Mouse (Mus musculus) neural tube, embryonic 12.5 days (tissue): ENCODE measurements at regions not wholly inside any gene's neighbourhood (a gene's known extent, or its start where the extent isn't known, plus 50 kb on each side); places are given as distances from the start of the nearest gene placed in this dataset.

Experiments used
- ATAC-seq: fragments of 200-750 bp; cut with Nextera tagmentation; 2 replicates; pipeline ENCODE4 v1.8.0; 2017; ENCODE audit warnings: low read depth, mild to moderate bottlenecking, moderate TSS enrichment, moderate library complexity; ENCODE audit not compliant: low FRiP score
- H3K27ac ChIP-seq: fragments of 300-500 bp; sonication (generic); 2 replicates; pipeline ENCODE4 v1.5.1; 2016
- H3K27me3 ChIP-seq: fragments of 300-500 bp; sonication (generic); replicated peaks from 2 replicates; pipeline ENCODE4 v1.6.1; 2016; ENCODE audit warnings: mild to moderate bottlenecking
- H3K36me3 ChIP-seq: fragments of 300-500 bp; sonication (generic); 2 replicates; pipeline ENCODE4 v1.6.1; 2016; ENCODE audit warnings: mild to moderate bottlenecking
- H3K4me1 ChIP-seq: fragments of 300-500 bp; sonication (generic); 2 replicates; pipeline ENCODE4 v1.6.1; 2016
- H3K4me2 ChIP-seq: fragments of 300-500 bp; sonication (generic); replicated peaks from 2 replicates; pipeline ENCODE4 v1.6.1; 2016; ENCODE audit warnings: mild to moderate bottlenecking
- H3K4me3 ChIP-seq: fragments of 300-500 bp; sonication (generic); 2 replicates; pipeline ENCODE4 v1.5.1; 2016
- H3K9ac ChIP-seq: fragments of 300-500 bp; sonication (generic); 2 replicates; pipeline ENCODE4 v1.6.1; 2016; ENCODE audit warnings: mild to moderate bottlenecking
- H3K9me3 ChIP-seq: fragments of 300-500 bp; sonication (generic); 2 replicates; pipeline ENCODE4 v1.6.1; 2016; ENCODE audit warnings: mild to moderate bottlenecking
- WGBS: fragments of 180-500 bp; shearing (Covaris S2); methylation state at CpG from one replicate; pipeline ENCODE4 v1.1.7; 2016; 5-methylcytosine and 5-hydroxymethylcytosine counted together

- H3K27me3 ChIP-seq: no peaks in the 10 kb centered on the region
- H3K4me1 ChIP-seq: no peaks in the 10 kb centered on the region
- H3K9ac ChIP-seq: no peak overlapping the region
- no peak overlapping the region for H3K4me3 ChIP-seq
- no peaks in the 10 kb centered on the region for H3K9me3 ChIP-seq
- H3K4me2 ChIP-seq: no peak overlapping the region
- no peak for ATAC-seq
- no peaks in the 10 kb centered on the region for H3K36me3 ChIP-seq
- no peak overlapping the region for H3K27ac ChIP-seq
These were observed 167.3 kb upstream of the Fndc3a start for GRCm38 (mm10) chr14:72877132-72877531.

GRCm38 (mm10) chr14:72873494-72873893, 163.7 kb upstream of the Fndc3a start:
- Histone ChIP-seq H3K36me3 (no peaks in the 10 kb centered on the region), H3K4me1 (no peaks in the 10 kb centered on the region), H3K9me3 (no peaks in the 10 kb centered on the region), H3K4me3 (no peak overlapping the region), H3K9ac (no peak overlapping the region), H3K27me3 (no peaks in the 10 kb centered on the region), H3K4me2 (no peak overlapping the region), H3K27ac (no peak overlapping the region)
- no peak for ATAC-seq
- WGBS: 90% methylated on average over 3 of the region's 3 CpGs

DNA sequence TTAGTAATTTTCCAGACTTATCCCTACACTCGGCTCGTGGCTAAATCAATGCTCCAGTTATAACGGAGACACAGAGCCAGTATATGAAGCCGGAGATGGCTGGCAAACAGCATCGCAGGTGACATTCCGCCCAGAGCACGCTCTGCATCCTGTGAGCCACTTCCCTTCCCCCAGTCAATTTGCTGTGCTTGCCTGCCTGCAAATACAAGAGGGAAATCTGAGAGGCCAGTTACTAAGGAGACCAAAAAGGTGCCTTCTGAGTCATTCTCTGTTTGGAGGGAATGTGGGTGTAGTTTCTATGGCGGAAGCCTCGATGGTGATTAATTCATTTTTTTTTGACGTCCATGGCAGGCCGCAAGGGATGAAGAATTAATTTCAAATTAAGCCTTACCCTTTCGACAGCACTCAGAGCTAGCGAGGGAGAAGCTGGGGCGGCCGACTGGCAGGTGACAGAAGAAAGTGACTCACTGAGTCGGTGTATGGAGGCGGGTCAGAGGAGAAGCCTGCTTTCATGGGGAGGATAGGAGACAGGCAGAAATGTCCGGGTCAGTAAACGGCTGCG, 159.5 kb upstream of the Fndc3a start:
- H3K4me2 ChIP-seq: no peak overlapping the region
- no peak overlapping the region for H3K27ac ChIP-seq
- H3K4me3 ChIP-seq: no peak overlapping the region

DNA sequence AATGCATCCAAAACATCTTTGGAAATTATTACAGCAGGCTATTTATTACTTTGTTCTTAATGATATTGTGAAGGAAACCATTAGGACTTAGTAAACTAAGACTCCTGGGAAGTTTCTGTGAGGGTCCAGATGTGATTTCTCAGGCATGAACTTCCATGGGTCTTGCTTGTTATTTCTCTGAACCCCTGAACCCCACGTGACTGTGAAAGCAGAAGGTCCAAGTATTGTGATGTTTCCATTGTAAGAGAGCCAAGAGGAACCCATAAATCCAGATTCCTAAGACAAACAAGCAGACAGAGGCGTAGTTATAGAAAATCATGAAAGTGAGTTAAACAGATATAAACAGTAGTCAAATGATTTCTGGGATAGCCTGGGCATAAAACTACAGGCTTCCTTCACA, 157.1 kb upstream of the Fndc3a start:
- no peak overlapping the region for H3K27ac ChIP-seq
- H3K9ac ChIP-seq: no peak overlapping the region
- no peak for ATAC-seq
- no peaks in the 10 kb centered on the region for H3K9me3 ChIP-seq
- no peak overlapping the region for H3K4me3 ChIP-seq
- no peaks in the 10 kb centered on the region for H3K36me3 ChIP-seq
- no peaks in the 10 kb centered on the region for H3K27me3 ChIP-seq
- WGBS: 63% methylated on average over 2 of the region's 2 CpGs
- H3K4me1 ChIP-seq: no peaks in the 10 kb centered on the region
- no peak overlapping the region for H3K4me2 ChIP-seq

More for the DNA sequence above, 159.5 kb upstream of the Fndc3a start:
- no peaks in the 10 kb centered on the region for H3K4me1 ChIP-seq
- ATAC-seq: no peak
- 66% methylated on average over 20 of the region's 20 CpGs for WGBS
- H3K36me3 ChIP-seq: no peaks in the 10 kb centered on the region
- H3K9ac ChIP-seq: no peak overlapping the region
- H3K27me3 ChIP-seq: no peaks in the 10 kb centered on the region
- no peaks in the 10 kb centered on the region for H3K9me3 ChIP-seq

GRCm38 (mm10) chr14:72865531-72865930, 155.7 kb upstream of the Fndc3a start:
- no peak overlapping the region for H3K9ac ChIP-seq
- H3K4me2 ChIP-seq: no peak overlapping the region
- no peaks in the 10 kb centered on the region for H3K36me3 ChIP-seq
- no peaks in the 10 kb centered on the region for H3K4me1 ChIP-seq
- H3K27ac ChIP-seq: no peak overlapping the region
- H3K4me3 ChIP-seq: no peak overlapping the region
- no peaks in the 10 kb centered on the region for H3K27me3 ChIP-seq
- no peak for ATAC-seq
- no peaks in the 10 kb centered on the region for H3K9me3 ChIP-seq

DNA sequence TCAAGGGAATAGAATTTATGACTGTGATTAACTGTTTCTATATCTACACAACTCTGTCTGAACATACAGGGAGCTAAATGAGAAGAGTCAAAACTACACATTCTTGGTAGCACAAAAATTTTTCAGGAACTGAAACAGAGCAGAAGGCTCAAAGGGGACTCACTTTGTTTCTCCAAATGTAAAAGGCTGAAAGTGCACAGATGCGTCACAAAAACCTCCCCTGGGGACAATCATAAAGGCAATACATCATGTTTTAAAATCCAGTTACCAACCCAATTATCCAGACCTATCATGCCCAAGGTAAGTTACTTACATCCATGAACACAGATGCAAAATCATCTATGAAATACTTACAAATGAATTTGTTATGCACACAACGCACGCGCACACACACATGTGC, 155.0 kb upstream of the Fndc3a start:
- Histone ChIP-seq H3K4me1 (no peaks in the 10 kb centered on the region), H3K27ac (no peak overlapping the region), H3K4me3 (no peak overlapping the region), H3K9ac (no peak overlapping the region), H3K36me3 (no peaks in the 10 kb centered on the region), H3K9me3 (no peaks in the 10 kb centered on the region), H3K4me2 (no peak overlapping the region), H3K27me3 (no peaks in the 10 kb centered on the region)
- 88% methylated on average over 4 of the region's 4 CpGs for WGBS
- ATAC-seq: no peak

DNA sequence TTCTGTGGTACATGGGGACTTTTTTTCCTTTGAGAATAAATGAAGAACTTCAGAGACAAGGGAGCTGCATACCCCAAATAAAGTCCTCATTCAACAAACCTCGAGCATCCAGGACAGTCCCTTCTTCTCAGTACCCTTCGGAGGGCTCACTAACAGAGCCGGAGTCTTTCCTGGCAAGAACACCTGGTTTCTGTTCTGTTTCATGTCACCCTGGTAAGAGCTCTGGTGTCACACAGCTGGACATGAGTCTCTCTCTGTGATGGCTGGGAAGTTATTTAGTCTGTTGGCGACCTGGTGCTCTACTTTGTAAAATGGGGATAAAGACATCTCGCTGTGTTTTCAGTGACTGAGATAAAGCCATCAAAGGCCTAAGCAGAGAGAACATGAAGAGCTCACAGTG, 154.3 kb upstream of the Fndc3a start:
- Histone ChIP-seq H3K27me3 (no peaks in the 10 kb centered on the region), H3K4me3 (no peak overlapping the region), H3K4me1 (no peaks in the 10 kb centered on the region), H3K4me2 (no peak overlapping the region), H3K9me3 (no peaks in the 10 kb centered on the region), H3K9ac (no peak overlapping the region), H3K36me3 (no peaks in the 10 kb centered on the region), H3K27ac (no peak overlapping the region)
- no peak for ATAC-seq
- WGBS: 78% methylated on average over 5 of the region's 5 CpGs

DNA sequence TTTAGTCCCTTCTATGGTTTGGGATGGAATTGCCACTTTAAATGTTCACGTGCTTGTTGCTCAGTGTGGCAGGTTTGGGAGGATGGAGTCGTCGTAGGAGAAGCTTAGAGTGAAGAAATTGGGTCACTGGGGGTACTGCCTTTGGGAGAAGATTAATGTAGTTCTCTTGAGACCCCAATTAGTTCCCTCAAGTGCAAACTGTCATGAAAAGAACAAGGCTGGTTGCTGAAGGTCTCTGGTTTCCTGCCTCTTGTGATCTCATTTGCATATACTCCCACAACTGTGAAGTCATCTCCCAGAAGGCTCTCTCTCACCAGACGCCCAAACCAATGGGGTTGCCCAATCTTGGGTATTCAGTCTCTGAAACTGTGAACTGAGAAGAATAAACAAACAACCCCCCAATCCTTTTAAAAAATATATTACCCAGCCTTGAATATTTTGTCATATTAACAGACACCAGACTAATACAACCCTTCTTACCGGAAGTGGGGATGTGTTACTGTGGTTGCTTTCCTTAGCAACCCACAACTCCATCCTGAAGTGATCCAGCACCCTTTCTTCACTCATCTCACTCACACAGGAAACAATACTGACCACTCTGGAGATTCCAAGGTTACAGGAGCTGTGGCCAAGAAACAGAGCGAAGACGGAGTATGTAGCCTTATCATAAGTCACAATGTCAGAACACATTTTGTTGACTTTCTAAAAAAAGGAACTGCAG, 153.2 kb upstream of the Fndc3a start:
- Histone ChIP-seq H3K27me3 (no peaks in the 10 kb centered on the region), H3K4me3 (no peak overlapping the region), H3K9ac (no peak overlapping the region), H3K4me1 (no peaks in the 10 kb centered on the region), H3K36me3 (no peaks in the 10 kb centered on the region), H3K4me2 (no peak overlapping the region), H3K9me3 (no peaks in the 10 kb centered on the region), H3K27ac (no peak overlapping the region)
- no peak for ATAC-seq
- WGBS: 80% methylated on average over 7 of the region's 7 CpGs

GRCm38 (mm10) chr14:72854226-72854625, 144.4 kb upstream of the Fndc3a start:
- Histone ChIP-seq H3K9ac (no peak overlapping the region), H3K27ac (no peak overlapping the region), H3K4me3 (no peak overlapping the region), H3K27me3 (no peaks in the 10 kb centered on the region), H3K4me1 (no peaks in the 10 kb centered on the region), H3K36me3 (no peaks in the 10 kb centered on the region), H3K4me2 (no peak overlapping the region), H3K9me3 (no peaks in the 10 kb centered on the region)
- ATAC-seq: peak; percentile 88; the same call in 1 of the 2 replicates
- 72% methylated on average over 1 of the region's 1 CpGs for WGBS

- 90% methylated on average over 3 of the region's 3 CpGs for WGBS
- Histone ChIP-seq H3K9me3 (no peaks in the 10 kb centered on the region), H3K27me3 (no peaks in the 10 kb centered on the region), H3K4me3 (no peak overlapping the region), H3K4me2 (no peak overlapping the region), H3K36me3 (no peaks in the 10 kb centered on the region), H3K4me1 (no peaks in the 10 kb centered on the region), H3K9ac (no peak overlapping the region), H3K27ac (no peak overlapping the region)
- no peak for ATAC-seq
These were observed 143.3 kb upstream of the Fndc3a start for GRCm38 (mm10) chr14:72853104-72853503.

- H3K27me3 ChIP-seq: no peaks in the 10 kb centered on the region
- WGBS: 82% methylated on average over 3 of the region's 3 CpGs
These were observed 141.1 kb upstream of the Fndc3a start for GRCm38 (mm10) chr14:72850884-72851283.

DNA sequence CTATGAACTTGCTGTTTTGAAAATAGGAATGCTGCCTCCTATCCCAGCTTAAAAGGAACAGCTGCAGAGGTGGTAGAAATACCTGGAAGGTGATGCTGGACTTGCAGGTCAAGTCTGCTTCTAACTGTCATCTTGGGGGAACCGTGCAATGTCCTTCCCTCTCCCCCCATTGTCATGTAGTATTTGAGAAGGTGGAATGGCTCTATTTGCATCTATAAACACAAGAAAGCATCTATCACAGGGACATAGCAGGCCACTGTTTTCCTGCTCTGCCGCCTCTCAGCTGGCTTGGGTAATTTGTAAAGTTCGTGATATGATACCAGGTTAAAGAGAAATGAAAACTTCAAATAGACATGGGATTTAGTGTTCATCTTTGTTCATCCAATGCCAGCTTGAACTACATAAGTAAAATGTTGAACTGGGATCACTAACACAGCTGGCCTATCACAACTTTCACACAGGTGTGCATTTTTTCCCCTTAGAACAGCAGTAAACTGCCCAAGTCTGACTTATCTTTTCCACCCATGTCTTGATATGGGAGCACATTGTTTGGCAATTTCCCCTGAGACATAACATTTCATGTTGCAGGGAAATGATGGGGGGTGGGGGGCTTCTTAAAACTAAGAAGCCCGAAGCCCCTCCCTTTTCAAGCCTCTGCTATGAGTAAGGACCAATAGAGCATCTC, 138.6 kb upstream of the Fndc3a start:
- Histone ChIP-seq H3K9ac (no peak overlapping the region), H3K36me3 (no peaks in the 10 kb centered on the region), H3K9me3 (no peaks in the 10 kb centered on the region), H3K4me1 (no peaks in the 10 kb centered on the region), H3K4me2 (no peak overlapping the region), H3K4me3 (no peak overlapping the region), H3K27me3 (no peaks in the 10 kb centered on the region), H3K27ac (no peak overlapping the region)
- ATAC-seq: no peak
- WGBS: 77% methylated on average over 4 of the region's 4 CpGs

More at GRCm38 (mm10) chr14:72850884-72851283, 141.1 kb upstream of the Fndc3a start:
- Histone ChIP-seq H3K4me3 (no peak overlapping the region), H3K36me3 (no peaks in the 10 kb centered on the region), H3K9ac (no peak overlapping the region), H3K4me2 (no peak overlapping the region), H3K4me1 (no peaks in the 10 kb centered on the region), H3K27ac (no peak overlapping the region), H3K9me3 (no peaks in the 10 kb centered on the region)
- no peak for ATAC-seq

DNA sequence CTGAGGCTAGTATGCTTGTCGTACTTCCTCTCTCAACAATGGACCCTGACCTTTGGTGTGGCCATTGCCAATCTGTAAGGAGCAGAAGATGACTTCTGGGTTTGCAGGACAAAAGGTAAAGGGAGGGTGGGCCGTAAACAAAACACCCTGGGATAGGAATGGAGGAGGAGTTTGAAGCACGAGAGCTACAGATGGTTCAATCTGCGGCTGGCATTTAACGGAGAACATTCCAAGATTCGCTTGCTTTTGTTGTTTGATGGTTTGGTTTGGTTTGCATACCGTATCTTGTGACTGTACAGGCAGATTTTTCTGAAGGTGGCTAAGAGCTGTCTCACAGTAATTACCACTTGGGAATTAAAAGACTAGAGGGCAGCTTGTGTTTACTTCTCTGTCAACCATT, 137.7 kb upstream of the Fndc3a start:
- H3K27ac ChIP-seq: no peak overlapping the region
- H3K27me3 ChIP-seq: no peaks in the 10 kb centered on the region
- ATAC-seq: no peak
- no peaks in the 10 kb centered on the region for H3K36me3 ChIP-seq
- WGBS: 62% methylated on average over 7 of the region's 7 CpGs
- H3K9ac ChIP-seq: no peak overlapping the region
- no peak overlapping the region for H3K4me3 ChIP-seq
- no peak overlapping the region for H3K4me2 ChIP-seq
- H3K4me1 ChIP-seq: no peaks in the 10 kb centered on the region
- no peaks in the 10 kb centered on the region for H3K9me3 ChIP-seq
